Mouse (Mus musculus) frontal cortex, adult 2 months (tissue): ENCODE results near the gene Bcas1. TPM values are rescaled to one million over a fixed set of nuclear protein-coding genes. Genes with fewer than 3 reads are reported as not detected.

Experiments used
- DNase-seq, 2 experiments: peaks; one replicate each; pipeline ENCODE4 v3.0.0; 2022; ENCODE audit warnings: low spot score in 1 of 2; ENCODE audit errors: extremely low spot score in 1 of 2
- polyA plus RNA-seq: library from polyadenylated mRNA; depleted of rRNA; stranded (reverse); fragments of >200 nt; gene quantifications from 2 replicates; pipeline ENCODE4 v1.2.3, GENCODE M21; 2012

The Bcas1 gene
- polyA plus RNA-seq, 1 experiment, result 87.9 TPM

DNA sequence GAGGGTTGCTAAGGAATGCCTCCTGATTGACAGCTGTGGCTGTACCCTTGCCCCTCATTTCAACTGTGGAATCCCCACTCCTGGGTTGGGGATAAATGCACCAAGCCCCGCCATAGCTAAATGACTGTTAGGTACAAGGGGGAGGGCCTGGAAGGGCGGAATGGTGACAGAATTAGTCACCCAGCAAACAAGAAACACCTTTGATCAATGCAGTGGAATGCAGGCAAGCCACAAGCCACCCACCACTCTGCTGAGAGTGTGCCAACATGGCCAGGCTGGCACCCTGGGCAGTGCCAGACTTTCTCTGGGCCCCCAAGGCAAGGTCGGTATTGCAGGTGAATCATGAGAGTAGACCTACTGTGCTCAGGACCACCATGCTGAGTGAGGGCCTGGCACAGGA, 3.5 kb downstream of the Bcas1 start:
- no peak for DNase-seq

GRCm38 (mm10) chr2:170421924-170422323, 5.7 kb downstream of the Bcas1 start:
- no peak for DNase-seq

DNA sequence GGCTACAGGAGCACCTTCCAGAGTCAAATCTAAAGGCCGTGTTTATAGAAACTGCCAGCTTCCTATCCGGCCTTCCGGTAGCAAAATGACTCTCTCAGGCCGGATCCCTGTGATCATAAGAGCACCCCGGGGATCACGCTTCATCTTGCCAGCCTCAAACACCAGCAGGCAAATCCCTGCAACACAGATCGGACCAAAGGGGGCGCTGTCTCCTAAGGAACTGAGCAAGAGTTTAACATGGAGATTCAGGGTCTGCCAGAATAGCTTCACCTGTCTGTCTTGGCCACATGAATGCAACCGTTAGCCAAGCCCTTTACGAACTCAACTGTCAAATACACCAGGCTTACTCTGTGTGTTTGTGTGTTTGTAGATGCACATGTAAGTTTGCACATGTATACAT, 8.9 kb downstream of the Bcas1 start:
- peak in 1 of 2 experiments; percentile 33 for DNase-seq

DNA sequence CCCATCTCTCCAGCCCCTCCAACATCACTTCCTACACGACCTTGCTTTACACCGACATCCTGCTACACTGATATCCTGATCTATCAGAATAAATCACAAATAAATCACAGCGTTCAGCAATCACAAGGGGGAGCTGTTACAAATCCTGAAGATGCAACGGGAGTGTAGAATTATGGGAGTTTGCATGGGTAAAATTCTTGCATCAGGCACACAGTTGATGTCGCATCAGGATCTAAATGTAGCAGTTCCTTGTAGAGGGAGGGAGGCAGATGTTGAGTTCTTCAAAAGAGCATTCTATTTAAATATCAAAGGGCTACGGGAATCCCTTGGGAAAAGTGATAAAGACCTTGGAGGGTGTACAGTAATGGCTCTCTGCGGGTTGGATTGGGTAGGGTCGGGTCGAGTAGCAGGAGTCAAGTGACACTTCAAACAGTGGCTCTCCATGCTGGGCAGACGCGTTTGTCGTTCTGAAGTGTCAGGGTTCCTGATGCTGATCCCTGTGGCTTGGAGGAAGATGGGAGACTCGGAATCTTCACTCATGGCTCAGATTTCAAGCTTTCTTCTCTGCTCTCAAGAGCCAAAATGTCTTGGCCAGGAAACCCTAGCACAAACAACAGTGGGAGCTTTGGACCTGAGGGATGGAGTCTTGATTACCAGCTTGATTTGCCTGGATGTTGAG, 16.0 kb downstream of the Bcas1 start:
- DNase-seq, result no peak

DNA sequence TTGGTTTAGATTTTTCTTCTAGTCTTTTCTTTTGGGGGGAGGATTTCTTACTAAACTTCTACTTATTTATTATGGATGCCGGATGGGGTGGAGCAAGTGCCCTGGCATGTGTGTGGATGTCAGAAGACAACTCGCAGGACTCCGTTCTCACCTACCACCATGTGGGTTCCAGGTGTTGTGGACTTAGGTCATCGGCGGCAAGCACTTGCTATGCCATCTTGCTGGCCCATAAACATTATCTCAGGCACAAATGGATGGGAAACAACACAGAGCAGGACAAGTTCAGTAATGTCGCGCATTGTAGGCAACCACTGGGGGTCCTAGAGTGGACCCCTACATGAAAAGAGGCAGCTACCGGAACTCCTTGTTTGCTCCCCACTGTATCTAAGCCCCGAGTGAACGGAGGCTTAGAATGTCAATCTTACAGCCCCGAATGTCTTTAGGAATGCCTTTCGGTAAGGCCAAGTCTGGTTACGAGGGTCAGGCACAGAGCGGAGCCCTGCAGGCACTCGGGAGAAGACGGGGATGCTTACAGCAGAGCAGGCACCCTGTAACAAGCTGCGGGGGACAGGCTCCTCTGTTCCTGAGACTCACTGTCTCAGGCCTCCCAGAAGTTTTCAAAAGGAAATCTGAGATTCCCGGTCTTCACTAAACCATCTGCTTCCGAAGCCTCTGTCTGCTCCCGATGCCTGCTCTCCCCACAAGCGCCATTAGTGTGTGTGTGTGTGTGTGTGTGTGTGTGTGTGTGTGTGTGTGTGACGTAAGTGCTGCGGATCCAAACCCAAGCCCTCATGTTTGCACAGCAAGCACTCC, 16.8 kb downstream of the Bcas1 start:
- DNase-seq, result no peak

GRCm38 (mm10) chr2:170406438-170406837, 21.2 kb downstream of the Bcas1 start:
- peak; percentile 9 to 44 for DNase-seq

GRCm38 (mm10) chr2:170404781-170405573, 22.7 kb downstream of the Bcas1 start:
- no peak for DNase-seq

GRCm38 (mm10) chr2:170403666-170404385, 23.8 kb downstream of the Bcas1 start:
- DNase-seq, result no peak

GRCm38 (mm10) chr2:170401211-170401799, 26.3 kb downstream of the Bcas1 start:
- DNase-seq, result peak; percentile 21 to 80

DNA sequence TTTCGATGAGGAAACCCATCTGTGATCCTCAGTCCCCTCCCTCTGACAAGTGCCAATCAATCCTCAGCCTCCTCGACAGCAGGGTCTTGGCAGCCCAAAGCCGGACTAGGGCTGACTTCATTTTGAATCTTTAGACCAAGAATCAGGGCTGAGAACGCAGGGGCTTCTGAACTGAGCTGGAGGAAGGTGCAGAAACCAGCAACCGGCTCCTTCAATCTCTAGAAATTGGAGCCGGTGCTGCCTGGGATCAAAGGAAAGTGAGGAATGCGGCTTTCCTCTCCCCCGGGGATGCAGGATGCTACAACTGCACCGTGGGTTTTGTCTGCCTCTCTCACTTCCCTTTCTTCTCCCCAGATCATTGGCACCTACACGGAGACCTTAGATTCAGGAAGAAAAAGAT, 27.0 kb downstream of the Bcas1 start:
- DNase-seq, result no peak

DNA sequence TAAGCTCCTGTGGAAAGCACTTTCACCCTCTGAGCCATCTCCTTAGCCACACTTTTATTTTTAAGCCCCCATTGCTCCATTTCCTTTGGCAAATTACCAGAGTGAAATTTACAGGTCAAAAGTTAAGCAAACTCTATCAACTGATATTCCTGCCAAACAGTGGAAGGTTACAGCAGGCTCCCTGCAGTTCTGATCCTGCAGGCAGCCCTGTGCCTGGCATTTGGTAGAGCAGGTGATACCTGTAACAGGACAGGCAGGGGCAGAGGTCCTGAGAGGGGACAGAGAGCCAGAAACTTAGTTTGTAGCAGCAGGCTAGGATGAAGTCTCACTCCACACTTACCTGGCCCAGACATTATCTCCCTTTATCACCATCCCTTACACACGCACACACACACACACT, 35.7 kb downstream of the Bcas1 start:
- DNase-seq, result no peak

GRCm38 (mm10) chr2:170388320-170388719, 39.3 kb downstream of the Bcas1 start:
- DNase-seq, result no peak

GRCm38 (mm10) chr2:170385556-170385955, 42.1 kb downstream of the Bcas1 start:
- no peak for DNase-seq

- no peak for DNase-seq
These were observed 42.9 kb downstream of the Bcas1 start for GRCm38 (mm10) chr2:170384770-170385169.

DNA sequence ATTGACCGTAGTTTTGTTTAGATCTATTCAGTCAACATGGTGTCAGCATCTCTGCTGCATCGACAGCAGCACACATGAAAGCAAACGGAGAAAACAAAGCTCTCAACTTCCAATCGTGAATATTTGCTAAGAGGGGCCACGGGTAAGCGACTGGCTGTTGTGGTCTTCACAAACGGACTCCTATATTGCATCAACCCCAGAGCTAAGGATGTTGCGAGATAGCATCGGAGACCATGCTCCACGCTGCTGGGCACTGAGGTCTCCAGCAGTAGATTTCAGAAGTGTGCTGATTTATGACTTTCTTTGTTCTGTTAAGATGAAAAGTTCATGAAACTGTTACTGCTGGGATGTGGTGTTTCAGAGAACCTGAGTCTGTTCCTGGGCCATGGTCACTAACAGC, 54.3 kb downstream of the Bcas1 start:
- no peak for DNase-seq

DNA sequence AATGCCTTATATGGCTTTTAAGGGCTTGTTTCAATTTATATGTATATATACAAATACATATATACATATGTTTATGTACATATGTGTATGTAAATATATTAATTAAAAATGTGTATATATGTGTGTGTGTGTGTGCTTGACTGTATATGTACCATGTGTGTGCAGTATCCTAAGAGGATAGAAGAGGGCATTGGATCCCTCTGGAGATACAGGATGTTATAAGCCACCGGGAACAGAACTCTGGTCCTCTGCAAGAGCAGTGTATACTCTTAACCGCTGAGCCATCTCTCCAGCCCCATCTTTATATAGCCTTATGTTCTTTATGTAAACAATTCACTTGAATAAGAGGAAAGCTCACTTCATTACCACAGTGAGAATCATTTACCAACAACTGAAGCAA, 62.0 kb downstream of the Bcas1 start:
- DNase-seq, result no peak

GRCm38 (mm10) chr2:170365271-170365670, 62.4 kb downstream of the Bcas1 start:
- no peak for DNase-seq

DNA sequence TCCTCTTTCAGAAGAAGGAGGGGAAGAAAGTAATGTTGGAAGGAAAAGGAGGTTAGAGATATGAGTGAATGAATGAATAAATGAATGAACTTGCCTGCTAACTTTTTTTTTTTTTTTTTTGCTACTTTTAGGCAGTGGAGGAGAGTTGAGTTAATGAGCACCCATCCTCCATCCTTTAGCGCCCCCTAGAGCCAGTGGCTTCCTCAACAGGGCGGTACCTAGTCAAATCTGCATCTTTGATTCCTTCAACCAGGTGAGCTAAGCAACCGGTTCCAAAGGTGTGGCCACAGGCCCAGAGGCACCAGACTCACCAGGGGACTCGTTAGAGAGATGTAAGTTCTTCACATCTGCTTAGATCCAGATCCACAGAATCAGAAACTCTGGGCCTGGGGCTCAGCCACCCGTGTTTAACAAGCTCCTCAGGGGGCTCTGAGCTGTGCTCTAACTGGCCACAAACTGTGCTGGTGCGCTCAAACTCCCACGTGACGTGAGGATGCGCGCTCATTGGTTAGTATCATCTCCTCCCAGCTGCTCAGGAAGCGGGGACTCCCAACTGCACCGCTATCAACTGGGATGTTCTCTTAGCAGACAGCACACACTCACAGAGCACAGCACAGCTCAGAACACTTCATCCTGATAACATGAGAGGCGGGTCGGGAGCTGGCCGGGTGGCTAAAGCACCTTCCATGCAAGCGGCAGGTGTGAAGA, 70.8 kb downstream of the Bcas1 start:
- DNase-seq, result no peak

- DNase-seq, result peak; percentile 48 to 93
These were observed 72.7 kb downstream of the Bcas1 start for GRCm38 (mm10) chr2:170354963-170355367.

DNA sequence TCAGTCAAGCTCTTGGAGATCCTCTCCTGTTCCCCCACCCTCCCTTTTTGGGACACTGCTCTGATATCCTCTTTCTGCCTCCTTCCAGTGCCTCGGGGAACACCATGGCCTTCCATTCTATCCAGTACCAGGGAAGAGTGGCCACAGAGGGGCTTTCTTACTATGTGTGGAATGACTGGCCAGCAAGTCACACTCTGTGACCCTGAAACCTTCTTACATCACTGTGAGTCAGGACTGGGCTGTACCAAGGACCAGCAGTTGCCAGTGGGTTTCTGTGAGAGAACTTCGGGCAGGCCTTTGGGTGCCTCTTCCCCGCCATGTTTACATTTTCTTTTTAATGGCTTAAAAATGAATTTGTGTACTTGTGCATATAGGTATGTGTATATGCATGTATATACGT, 75.4 kb downstream of the Bcas1 start:
- DNase-seq, result no peak
